Mouse (Mus musculus) intestine, postnatal 0 days (tissue): Measurements from ENCODE around the gene Rbm8a. TPM values are rescaled to one million over a fixed set of nuclear protein-coding genes. Genes with fewer than 3 reads are reported as not detected.

Source experiments
- ATAC-seq: fragments of 200-750 bp; cut with Nextera tagmentation; 2 replicates; pipeline ENCODE4 v1.8.0; 2017; ENCODE audit warnings: mild to moderate bottlenecking, moderate TSS enrichment, moderate library complexity
- H3K27ac ChIP-seq: fragments of 300-500 bp; sonication (generic); 2 replicates; pipeline ENCODE4 v1.5.1; 2014; ENCODE audit warnings: mild to moderate bottlenecking, low read depth, low read length, moderate library complexity
- H3K27me3 ChIP-seq: fragments of 300-500 bp; sonication (generic); replicated peaks from 2 replicates; pipeline ENCODE4 v1.6.1; 2014; ENCODE audit warnings: low read length, mixed read lengths; ENCODE audit not compliant: control insufficient read depth, insufficient read depth
- H3K36me3 ChIP-seq: fragments of 300-500 bp; sonication (generic); 2 replicates; pipeline ENCODE4 v1.6.1; 2014; ENCODE audit warnings: mild to moderate bottlenecking, moderate library complexity; ENCODE audit not compliant: control insufficient read depth, insufficient read depth
- H3K4me1 ChIP-seq: fragments of 300-500 bp; sonication (generic); replicated peaks from 2 replicates; pipeline ENCODE4 v1.6.1; 2014; ENCODE audit warnings: antibody characterized with exemption, low read length, mixed read lengths; ENCODE audit not compliant: control insufficient read depth, insufficient read depth
- H3K4me2 ChIP-seq: fragments of 300-500 bp; sonication (generic); replicated peaks from 2 replicates; pipeline ENCODE4 v1.6.1; 2014; ENCODE audit warnings: low read depth, mild to moderate bottlenecking, moderate library complexity
- H3K4me3 ChIP-seq: fragments of 300-500 bp; sonication (generic); 2 replicates; pipeline ENCODE4 v1.5.1; 2014; ENCODE audit warnings: low read depth, low read length
- H3K9ac ChIP-seq: fragments of 300-500 bp; sonication (generic); 2 replicates; pipeline ENCODE4 v1.6.1; 2014; ENCODE audit warnings: mild to moderate bottlenecking, low read depth, low read length
- H3K9me3 ChIP-seq: fragments of 300-500 bp; sonication (generic); 2 replicates; pipeline ENCODE4 v1.6.1; 2016; ENCODE audit warnings: mixed run types; ENCODE audit not compliant: control insufficient read depth
- CTCF ChIP-seq: sonication (generic); IDR thresholded peaks from 2 replicates; pipeline ENCODE4 v1.5.1; 2016; ENCODE audit warnings: low read depth, mild to moderate bottlenecking, control low read depth, antibody characterized with exemption, moderate library complexity
- WGBS: fragments of 180-500 bp; shearing (Covaris S2); extraction: QIAGEN DNeasy Blood & Tissue Kit; methylation state at CpG from one replicate; pipeline ENCODE4 v1.1.7; 2014; 5-methylcytosine and 5-hydroxymethylcytosine counted together
- polyA plus RNA-seq: library from polyadenylated mRNA; unstranded; fragments of >200 nt; fragmentation: Nextera tagmentation; extraction: Ambion mirVana; gene quantifications from 2 replicates; pipeline ENCODE4 v1.2.1, GENCODE M21; 2015

The Rbm8a gene
- polyA plus RNA-seq, 1 experiment from 2014 or later = 73.8 TPM

GRCm38 (mm10) chr3:96623201-96623600 is 6.5 kb upstream of the Rbm8a start:
- Histone ChIP-seq H3K27ac (no peak overlapping the region), H3K4me2 (no peak overlapping the region), H3K27me3 (no peaks in the 10 kb centered on the region), H3K9me3 (no peaks in the 10 kb centered on the region), H3K4me3 (no peak overlapping the region), H3K4me1 (no peaks in the 10 kb centered on the region), H3K36me3 (peaks cover 29% of the 10 kb centered on the region), H3K9ac (no peak overlapping the region)
- ATAC-seq = no peak
- 96% methylated on average over 4 of the region's 4 CpGs for WGBS
- TF ChIP-seq CTCF = no peak

GRCm38 (mm10) chr3:96632058-96632457 is 2.3 kb downstream of the Rbm8a start:
- no peak for TF ChIP-seq CTCF
- no peak overlapping the region for H3K4me3 ChIP-seq
- no peaks in the 10 kb centered on the region for H3K27me3 ChIP-seq
- no peak overlapping the region for H3K4me2 ChIP-seq
- ATAC-seq = no peak
- H3K4me1 ChIP-seq = no peaks in the 10 kb centered on the region
- H3K9me3 ChIP-seq = no peaks in the 10 kb centered on the region
- no peak overlapping the region for H3K9ac ChIP-seq
- peaks cover 19% of the 10 kb centered on the region for H3K36me3 ChIP-seq
- no peak overlapping the region for H3K27ac ChIP-seq

- H3K9ac ChIP-seq = no peak overlapping the region
- H3K4me3 ChIP-seq = no peak overlapping the region
- WGBS = 81% methylated on average over 1 of the region's 1 CpGs
- no peaks in the 10 kb centered on the region for H3K27me3 ChIP-seq
- no peak overlapping the region for H3K27ac ChIP-seq
- no peak for ATAC-seq
- no peak for TF ChIP-seq CTCF
- H3K4me2 ChIP-seq = no peak overlapping the region
- no peaks in the 10 kb centered on the region for H3K9me3 ChIP-seq
- H3K36me3 ChIP-seq = peaks cover 25% of the 10 kb centered on the region
- H3K4me1 ChIP-seq = no peaks in the 10 kb centered on the region
These were observed 4.3 kb downstream of the Rbm8a start for GRCm38 (mm10) chr3:96634015-96634414.

- no peaks in the 10 kb centered on the region for H3K9me3 ChIP-seq
- no peaks in the 10 kb centered on the region for H3K4me1 ChIP-seq
- H3K36me3 ChIP-seq = peaks cover 27% of the 10 kb centered on the region
- H3K4me2 ChIP-seq = peak within 1 kb of the TSS; percentile 84
- TF ChIP-seq CTCF = peak; percentile 70
- ATAC-seq = peak; percentile 80
- H3K27ac ChIP-seq = peak within 1 kb of the TSS; percentile 78
- WGBS = 2% methylated on average over 60 of the region's 60 CpGs
- no peaks in the 10 kb centered on the region for H3K27me3 ChIP-seq
- H3K9ac ChIP-seq = peak within 1 kb of the TSS; percentile 90
- H3K4me3 ChIP-seq = peak within 1 kb of the TSS; percentile 85
These were observed 5.5 kb downstream of the Rbm8a start, which contains the start of the genes Pex11b and Gm42957 for GRCm38 (mm10) chr3:96634928-96635879. Gene Pex11b, plus strand, starts transcription at chr3:96635376. Gene Gm42957, plus strand, starts transcription at chr3:96635474.

GRCm38 (mm10) chr3:96635906-96636305 is 6.2 kb downstream of the Rbm8a start:
- Histone ChIP-seq H3K4me2 (peak overlapping the region; percentile 84), H3K36me3 (peaks cover 30% of the 10 kb centered on the region), H3K4me1 (no peaks in the 10 kb centered on the region), H3K27ac (peak overlapping the region; percentile 78), H3K9me3 (no peaks in the 10 kb centered on the region), H3K4me3 (peak overlapping the region; percentile 85), H3K27me3 (no peaks in the 10 kb centered on the region), H3K9ac (peak overlapping the region; percentile 90)
- no peak for ATAC-seq
- no peak for TF ChIP-seq CTCF
- 7% methylated on average over 15 of the region's 15 CpGs for WGBS

GRCm38 (mm10) chr3:96636448-96636847 is 6.7 kb downstream of the Rbm8a start:
- Histone ChIP-seq H3K4me1 (no peaks in the 10 kb centered on the region), H3K36me3 (peaks cover 29% of the 10 kb centered on the region), H3K9me3 (no peaks in the 10 kb centered on the region), H3K9ac (peak overlapping the region; percentile 90; the same call in 1 of the 2 replicates), H3K27me3 (no peaks in the 10 kb centered on the region), H3K4me3 (peak overlapping the region; percentile 85), H3K27ac (no peak overlapping the region), H3K4me2 (peak overlapping the region; percentile 84)
- 59% methylated on average over 11 of the region's 11 CpGs for WGBS
- no peak for TF ChIP-seq CTCF
- no peak for ATAC-seq
